Mouse (Mus musculus): Measurements from ENCODE around the gene Angptl2. TPM values are rescaled to one million over a fixed set of nuclear protein-coding genes. Genes with fewer than 3 reads are reported as not detected.
A peak's percentile ranks its signal among the peaks of the same experiment; 100 is the strongest.

The Angptl2 gene
- total RNA-seq (2015): 0.74 and 0.78 TPM in 2 replicates
- 1.7 and 2.4 TPM in 2 replicates for total RNA-seq (2017)

DNA sequence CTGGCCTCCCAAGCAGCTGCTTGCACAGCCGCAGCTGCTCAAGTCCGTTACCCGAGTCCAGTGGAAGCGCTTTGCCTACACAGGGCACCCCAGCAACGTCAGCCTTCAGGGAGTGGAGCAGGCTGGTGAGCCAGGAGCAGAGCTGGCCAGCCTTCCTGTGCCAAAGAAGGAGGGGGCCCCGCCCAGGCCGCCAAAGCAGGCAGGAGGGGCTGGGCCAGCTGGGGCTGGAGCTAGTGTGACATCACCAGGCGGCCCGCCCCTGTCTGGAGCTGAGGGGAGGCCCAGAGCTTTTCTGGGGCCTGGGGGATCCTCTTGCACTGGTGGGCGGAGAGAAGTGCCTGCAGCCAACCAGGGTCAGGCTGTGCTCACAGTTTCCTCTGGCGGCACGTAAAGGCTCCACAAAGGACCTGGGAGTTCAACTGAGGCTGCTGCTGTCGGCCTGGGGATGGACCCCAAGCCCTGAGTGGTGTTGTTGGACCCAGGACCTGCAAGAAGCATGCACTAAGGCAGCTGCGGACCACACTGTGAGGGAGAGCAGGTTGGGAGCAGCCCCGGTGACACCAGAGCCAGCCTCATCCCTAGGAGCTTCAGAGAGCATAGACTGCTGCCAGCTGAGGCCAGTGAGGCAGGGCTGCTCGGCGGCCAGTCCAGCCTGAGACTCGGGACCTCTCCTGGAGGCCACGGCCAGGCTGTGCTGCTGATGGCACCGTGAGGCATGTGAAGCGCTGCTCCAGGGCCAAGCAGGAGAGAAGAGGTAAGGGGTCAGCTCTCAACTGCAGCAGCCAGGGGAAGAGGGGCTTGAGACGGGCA, at the start of gene Angptl2:
Gene Angptl2, plus strand, starts transcription at position 370 of the 810 bp plus-strand sequence.
- ATAC-seq (replicated peaks; ENCODE audit: poor library complexity): peak; percentile 94

DNA sequence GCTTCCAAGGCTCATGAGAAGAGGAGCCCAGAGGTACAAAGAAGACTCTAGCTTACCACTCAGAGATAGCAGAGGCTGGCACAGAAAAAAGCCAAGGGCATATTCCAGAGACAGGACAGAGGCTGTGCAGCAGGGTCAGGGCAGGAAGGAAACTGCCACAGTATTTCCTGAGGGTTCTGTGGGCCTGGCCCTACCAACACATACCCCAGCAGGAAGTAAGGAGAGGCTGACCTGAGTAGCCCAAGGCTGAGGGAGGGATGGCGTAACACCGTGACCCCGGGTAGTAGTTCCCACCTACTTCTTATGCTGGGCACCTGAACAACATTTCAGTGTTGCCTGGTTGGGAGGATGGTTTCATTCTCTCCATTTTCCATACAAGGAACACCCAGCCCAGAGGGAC, 48.8 kb upstream of the Angptl2 start:
- 0 out of 2 replicates have a peak, but pooled peaks have one; percentile 44 for ATAC-seq (replicated peaks; ENCODE audit: poor library complexity)

DNA sequence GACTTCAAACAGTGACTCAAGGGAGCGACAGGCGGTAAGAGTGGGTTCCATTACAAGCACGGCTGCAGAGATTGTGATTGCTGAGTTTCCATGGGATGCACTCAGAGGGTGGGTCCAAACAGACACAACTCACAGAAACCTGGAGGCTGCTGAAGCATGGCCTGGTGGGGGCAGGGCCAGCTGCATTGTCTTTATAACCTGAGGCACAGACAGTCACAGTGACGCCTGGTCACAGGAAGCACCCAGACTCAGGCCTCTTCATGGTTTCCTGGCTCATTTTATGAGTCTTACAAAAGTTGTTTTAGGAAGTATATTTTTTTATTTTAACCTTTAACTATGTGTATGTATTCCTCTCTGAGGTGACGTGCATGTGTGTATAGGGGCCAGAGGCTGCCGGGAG, 46.4 kb upstream of the Angptl2 start:
- ATAC-seq (replicated peaks; ENCODE audit: poor library complexity): no peak

DNA sequence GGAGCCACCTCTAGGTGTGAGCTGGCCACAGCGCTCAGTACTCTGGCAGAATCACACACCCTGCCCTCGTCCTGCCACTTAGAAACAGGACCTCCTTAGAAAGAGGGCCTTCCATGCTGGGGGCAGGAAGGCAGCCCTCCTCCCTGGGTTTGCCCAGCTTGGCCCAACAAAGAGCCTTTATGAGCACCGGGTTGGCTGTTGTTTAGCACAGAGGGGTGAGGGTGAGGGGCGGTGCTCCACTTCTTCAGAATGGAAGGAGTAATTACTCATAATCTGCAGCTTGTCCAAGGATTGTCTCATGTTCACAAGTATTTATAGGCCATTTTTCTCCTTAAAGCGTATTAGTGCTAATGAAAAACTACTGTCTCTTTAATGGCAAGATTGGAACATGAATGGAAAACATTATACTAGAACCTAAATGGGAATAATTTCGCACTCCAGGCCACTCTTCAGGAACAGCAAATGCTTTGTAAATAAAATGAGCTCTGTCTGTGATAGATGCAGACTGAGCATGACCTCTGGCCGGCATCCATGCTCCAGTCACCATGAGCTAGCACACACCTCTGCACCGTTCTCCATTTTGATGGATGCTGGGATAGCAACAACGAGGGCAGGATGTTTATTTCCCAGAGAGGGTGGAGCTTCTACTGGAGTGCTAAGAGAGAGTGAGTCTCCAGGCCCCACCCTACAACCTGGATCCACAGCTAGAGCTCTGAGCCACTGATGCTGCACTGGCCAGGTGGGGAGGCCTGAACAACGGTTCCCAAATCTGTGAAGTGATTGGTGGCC, 44.9 kb upstream of the Angptl2 start:
- no peak for ATAC-seq (replicated peaks; ENCODE audit: poor library complexity)

DNA sequence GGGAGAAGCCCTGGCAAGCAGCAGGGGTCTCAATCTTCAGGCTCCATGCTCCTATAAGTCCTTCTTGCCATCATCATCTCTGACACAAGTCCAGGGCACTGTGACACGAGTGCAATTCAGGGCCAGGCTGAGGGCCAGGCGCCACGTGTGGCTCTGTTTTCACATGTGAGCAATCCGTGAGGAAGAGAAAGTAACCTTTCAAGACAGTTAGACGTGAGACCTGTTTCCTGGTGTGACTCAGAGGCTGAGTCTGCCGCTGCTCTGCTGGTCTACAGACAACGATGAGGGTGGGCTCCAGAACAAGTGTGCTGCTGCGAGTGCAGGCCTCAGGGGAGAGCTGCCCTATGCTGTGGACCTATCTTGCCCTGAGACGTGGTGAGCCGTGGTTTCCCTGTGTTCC, 42.7 kb upstream of the Angptl2 start:
- ATAC-seq (replicated peaks; ENCODE audit: poor library complexity): peak; percentile 32

DNA sequence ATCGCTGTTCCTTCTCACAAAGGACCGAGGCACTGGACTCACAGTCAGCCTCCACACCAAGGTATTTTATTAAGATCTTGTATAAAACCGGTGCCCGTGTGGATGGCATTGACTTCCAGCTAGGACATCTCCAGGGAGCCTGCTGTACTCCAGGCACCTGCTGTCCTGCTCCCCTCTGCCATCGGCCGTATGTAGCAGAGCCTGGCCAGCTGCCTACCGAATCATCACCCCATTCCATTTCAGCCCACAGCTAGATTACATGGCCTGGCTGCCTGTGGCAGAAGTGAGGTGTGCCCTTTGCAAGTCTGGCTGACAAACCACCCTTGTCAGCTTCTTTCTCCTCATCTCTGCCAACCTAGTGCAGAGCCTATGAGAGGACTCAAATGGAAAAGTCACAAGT, 42.2 kb upstream of the Angptl2 start:
- ATAC-seq (replicated peaks; ENCODE audit: poor library complexity): no peak

DNA sequence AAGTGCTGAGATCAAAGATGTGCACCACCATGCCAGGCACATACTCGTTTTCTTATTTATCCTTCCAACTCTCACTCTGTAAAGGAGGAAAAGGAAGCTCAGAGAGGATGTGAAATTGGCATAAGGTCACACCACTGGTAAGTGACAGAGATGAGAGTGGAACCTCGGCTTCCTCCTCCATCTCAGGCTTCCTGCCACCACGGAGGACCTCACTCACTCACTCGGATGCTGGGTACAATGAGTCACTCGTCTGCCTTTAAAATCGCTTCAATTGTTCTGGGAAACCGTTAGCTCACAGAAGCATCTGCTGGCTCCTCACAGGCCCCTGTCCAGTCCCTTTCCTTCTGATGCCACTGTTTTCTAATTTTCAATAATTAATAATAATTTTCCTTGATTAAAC, 39.4 kb upstream of the Angptl2 start:
- ATAC-seq (replicated peaks; ENCODE audit: poor library complexity): peak; percentile 86

DNA sequence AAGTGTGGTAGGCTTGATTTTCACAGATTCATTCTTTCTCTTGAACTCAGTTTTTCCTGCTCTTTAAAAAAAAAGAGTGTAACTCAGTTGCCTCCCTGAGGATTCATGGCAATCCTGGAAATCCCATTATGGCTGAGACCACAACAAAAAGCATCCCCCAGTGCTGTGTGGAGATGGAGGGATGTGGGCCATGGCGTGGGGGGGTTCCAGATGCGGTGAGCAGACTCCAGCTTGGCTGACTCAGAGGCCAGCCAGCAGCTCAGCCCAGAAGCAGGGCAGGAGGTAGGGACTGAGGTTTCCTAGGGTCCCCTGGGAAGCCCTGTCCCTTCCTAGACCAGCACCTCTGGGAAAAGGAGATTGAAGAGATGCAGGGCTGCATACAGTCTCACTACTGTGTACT, 38.9 kb upstream of the Angptl2 start:
- no peak for ATAC-seq (replicated peaks; ENCODE audit: poor library complexity)

DNA sequence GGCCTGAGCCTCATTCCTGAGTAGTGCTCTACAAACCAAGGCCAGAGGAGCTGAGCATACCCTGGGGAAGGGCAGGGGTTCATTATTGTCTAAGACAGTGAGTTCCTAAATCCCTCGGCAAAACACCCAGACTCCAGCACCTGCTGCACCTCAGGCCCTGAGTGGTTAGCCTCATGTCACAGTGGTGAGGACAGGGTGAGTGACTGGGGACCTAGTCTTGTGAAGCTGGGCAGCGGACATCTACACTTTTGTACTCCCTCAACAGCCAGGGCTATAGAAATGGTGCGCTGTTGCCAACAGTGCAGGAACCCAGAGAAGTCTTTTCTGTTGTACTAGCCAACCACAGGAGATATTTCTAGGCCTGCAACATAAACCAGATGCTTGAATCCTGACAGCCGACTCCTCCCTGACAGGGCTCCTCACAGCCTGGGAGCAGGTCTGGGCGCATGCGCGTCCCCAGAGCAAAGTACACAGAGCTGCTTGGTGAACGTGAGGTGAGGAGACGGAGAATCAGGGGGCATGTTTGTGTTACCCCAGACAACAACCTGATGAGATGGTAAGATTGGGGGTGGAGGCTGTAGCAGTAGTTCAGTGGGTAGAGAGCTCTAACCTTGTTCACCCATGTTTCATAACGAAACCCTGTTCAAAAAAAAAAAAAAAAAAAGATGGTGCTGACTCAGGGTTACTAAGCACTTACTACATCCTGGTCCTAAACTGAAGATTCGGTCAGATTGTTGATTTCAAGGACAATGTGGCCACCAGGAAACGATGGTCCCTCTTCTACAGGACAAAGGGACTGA, 38.2 kb upstream of the Angptl2 start:
- no peak for ATAC-seq (replicated peaks; ENCODE audit: poor library complexity)

DNA sequence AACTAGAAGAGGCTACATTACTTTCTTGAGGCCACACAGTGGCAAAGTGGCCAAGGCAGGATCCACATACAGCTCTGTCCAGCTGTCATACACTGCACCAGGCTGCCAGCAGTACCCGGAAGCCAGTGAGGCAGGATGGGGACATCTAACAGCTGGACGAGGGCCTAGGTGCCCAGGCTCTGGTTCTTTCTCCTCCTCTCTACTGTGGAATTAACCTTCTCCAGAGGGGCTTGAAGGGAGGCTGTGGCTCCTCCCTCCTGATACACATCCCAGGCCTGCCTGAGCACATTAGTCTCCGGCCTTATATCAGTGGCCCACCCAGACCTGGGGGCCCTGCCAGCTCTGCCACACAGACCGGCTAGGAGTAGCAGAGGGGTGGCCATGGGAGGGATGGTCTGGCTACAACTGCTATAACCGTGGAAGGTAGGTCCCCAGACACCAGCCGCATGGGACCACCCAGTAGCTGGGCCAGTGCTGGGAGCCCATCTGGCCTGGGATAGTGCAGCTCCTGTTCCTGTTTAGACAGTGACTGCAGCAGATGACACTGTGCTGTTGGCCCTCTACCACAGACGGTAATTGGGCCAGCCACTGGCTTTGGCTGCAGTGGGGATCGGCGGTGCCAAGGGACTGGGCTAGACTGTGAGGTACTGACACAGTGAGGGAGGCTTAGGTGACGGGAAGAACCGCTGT, 37.5 kb upstream of the Angptl2 start:
- no peak for ATAC-seq (replicated peaks; ENCODE audit: poor library complexity)

DNA sequence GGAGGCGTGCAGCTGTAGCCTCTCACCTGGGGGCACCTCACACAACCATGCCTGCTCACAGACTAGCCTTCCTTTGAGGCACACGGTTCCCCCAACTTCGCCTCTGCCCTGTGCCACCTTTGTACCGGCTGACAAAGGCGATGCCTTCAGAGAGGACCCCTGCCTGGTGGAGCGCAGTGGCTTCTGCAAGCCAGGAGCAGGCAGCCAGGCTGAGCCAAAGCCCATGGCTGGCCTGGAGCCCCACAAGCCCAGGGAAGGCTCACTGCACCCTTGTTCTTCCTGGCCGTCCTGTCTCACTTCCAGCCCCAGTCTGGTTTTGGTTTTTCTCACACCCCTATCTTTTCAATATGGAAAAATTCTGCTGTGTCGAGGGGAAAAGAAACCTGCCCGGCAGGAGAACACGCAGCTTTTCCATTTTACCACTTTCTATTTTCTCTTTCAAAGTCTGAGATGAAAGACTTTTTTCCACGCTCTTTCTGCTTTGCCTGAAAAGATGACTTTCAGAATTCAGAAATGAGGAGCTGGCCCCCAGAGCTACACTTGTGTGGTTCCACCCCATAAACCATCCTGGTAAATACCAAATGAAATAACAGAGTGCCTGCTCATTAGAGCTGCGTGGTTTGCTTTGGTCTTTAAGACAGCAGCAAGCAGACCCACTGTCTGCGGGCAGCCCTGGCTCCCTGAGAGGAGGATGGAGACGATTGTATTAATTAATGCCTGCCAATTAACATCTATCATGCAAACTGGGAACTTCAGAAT, 36.5 kb upstream of the Angptl2 start:
- no peak for ATAC-seq (replicated peaks; ENCODE audit: poor library complexity)

DNA sequence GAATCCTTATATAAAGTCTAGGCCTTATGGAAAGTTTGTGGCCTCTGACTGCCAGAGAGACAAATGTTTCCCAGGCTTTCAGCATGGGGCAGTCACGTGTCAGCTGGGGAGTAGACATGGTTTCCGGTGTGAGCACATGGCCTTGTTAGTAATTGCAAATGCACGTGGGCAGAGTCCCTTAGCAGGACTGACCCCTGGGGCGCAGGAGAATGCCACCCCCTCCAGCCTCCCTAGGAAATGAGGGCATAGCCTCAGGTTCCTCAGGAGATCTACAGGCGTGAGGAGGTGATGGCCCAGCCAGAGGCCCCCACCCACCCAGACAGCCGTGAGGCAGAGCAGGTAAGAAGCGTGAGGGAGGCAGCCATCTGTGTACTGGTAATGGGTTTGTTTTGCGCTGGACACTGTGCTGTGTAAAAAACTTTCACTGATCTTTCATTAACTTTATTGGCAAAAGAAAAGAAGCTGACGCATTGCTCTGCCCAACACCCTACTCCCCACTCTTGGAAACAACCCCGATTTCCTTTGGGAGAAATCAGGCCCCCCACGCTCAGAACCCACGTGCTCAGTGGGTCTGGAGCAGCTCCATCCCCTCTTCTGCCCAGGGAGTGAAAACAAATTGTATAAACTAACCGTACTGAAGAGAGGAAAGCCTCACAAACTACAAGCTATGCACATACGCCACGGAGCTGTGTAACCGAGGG, 35.8 kb upstream of the Angptl2 start:
- ATAC-seq (replicated peaks; ENCODE audit: poor library complexity): no peak

DNA sequence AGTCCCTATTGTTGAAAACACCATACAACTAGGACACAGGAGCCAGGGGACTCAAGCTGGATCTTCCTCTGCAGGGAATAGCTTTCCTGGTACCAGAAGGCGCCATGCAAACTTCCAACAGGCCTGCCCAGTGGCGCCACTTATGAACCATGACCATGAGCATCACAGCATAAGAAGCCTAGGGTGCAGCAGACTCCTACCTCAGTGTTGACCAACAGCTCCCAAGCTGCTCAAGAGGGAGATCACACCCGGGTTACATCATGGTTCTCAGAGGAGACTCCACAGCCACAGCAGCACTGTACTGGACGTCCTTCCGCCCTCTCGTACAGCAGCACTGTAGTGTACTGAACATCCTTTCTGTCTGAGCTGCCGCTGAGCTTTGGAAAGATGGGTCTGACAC, 32.5 kb upstream of the Angptl2 start:
- no peak for ATAC-seq (replicated peaks; ENCODE audit: poor library complexity)

DNA sequence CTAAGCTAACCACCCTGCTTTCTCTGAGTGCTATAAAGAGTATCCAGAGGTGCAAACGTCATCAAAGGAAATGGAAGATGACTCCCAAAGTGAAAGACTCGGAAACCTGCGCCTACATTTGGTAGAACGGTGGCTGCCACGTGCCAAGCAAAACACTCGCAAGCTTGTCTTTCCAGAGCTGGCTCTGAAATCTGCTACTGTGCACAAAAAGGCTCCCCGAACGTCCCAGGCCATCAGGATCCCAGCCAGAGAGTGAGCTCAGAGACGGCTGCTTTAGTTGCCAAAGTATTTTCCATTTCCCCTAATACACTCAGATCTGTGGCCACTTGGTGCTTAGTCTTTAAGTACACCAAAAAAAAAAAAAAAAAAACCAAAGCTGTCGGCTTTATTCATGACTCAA, 31.2 kb upstream of the Angptl2 start:
- ATAC-seq (replicated peaks; ENCODE audit: poor library complexity): no peak

DNA sequence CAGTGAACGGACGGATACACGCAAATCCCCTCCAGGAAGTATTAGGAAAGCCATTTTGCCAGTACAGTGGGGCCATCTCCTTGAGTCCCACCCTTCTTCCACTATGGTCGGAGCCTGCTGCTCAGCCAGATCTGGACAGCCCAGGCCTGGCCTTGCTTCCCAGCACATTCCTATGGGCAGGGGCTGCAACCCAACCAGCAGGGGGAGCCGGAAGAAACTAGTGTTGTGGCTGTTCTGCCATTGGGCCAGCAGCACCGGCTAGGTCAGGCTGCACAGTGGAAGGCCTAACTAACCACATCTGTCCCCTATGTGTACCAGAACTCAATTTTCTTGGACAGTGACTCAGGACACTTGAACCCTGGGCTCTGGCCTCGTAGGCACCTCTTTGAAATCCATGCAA, 30.6 kb upstream of the Angptl2 start:
- ATAC-seq (replicated peaks; ENCODE audit: poor library complexity): peak; percentile 64

DNA sequence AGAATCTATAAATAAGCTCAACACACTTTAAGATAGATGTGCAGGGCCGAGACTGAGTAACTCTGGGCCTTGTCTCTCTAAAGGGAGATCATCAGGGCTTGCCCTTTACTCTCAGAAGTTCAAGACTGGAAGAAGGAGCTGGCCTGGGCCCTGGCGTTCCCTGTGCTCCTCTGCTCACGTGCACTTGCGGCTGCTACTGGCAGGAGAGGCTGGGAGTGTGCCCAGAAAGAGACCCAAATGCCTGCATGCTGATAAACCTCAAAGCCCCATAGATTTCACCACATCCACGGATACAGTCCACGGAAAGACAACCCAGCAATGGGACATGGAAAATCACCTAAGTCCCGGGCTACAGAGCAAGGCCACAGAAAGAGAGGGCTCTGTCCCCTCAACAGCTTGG, 29.4 kb upstream of the Angptl2 start:
- no peak for ATAC-seq (replicated peaks; ENCODE audit: poor library complexity)

DNA sequence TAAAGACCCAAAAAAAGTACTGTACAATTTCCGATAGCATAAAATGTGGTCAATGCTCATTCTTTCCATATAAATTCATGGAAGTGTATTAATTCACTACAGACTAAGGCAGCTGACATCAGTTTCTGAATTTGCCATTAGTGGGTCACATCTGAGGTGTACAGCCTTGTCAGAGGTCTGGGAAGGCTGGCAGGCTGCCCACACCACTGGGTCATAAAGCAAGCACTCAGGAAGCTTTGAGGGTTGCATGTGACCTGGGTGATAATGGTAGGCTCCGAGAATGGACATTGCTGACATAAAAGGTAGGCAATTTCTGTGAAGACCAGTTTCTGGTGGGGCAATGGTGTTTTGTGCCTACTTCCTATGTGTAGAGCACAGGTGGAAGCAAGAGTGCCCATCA, 28.0 kb upstream of the Angptl2 start:
- ATAC-seq (replicated peaks; ENCODE audit: poor library complexity): no peak

DNA sequence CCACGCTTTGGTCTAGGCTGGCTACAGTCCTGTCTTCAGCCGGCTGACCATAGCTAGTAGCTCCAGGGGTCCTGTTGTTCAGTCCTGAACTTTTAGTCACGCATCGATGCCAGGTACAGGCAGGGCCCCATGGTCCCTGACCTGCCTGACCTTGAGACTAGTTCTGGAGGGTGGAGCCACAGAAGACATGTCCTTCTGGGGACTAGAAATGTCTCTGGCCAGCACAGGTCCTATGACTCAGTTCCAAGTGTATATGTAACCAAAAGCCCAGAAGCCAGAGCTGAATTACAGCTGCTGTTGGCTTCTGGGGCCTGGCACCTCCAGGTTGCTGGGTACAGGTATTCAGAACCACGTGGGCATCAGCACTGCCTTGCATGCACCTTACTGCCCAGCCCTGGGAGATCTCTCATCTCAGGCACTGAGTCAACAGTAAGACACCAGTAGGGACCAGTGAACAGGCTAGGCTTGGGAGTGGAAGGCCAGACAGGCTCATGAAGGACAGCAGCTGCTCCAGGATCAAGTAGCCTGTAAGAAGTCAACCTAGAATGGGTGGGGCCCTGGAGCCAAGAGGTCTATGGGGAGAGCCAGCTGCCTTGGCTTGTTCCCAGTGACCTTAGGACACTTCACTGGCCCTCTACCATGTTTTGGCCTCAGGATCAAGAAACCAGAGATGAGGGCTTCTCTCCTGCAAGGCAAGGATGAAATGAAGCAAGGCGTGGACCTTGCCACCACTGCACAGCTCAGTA, 26.8 kb upstream of the Angptl2 start:
- no peak for ATAC-seq (replicated peaks; ENCODE audit: poor library complexity)

DNA sequence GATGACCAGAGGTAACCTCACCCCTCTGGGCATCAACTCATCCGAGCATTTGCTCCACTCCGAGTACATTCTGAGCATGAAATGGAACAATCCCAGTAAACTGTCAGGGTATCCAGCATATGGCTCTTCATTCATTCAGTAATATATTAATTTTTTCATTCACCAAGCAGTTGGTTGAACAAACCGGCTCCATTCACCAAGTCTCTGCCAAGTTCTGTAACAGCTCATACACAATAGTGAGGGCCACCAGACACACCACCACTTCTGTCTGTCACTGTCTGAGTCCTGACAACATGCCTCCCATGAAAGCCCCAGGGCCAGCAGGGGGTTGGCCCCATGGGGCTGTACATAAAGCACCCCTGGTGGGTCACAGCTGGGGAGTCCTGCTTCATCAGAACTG, 25.9 kb upstream of the Angptl2 start:
- ATAC-seq (replicated peaks; ENCODE audit: poor library complexity): no peak
